Mouse (Mus musculus): ENCODE data around the gene Pdzd2.

Pdzd2 gene

GRCm38 (mm10) chr15:12539618-12540302 is 200.0 kb downstream of the Pdzd2 start:
- no peak for DNase-seq (ENCODE audit: low spot score in 2 of 2)

- DNase-seq (ENCODE audit: low spot score in 2 of 2) = no peak
These were observed 206.5 kb downstream of the Pdzd2 start for GRCm38 (mm10) chr15:12533254-12533653.

GRCm38 (mm10) chr15:12532568-12532967 is 207.2 kb downstream of the Pdzd2 start:
- DNase-seq (ENCODE audit: low spot score in 2 of 2) = no peak

GRCm38 (mm10) chr15:12522810-12523209 is 216.9 kb downstream of the Pdzd2 start:
- no peak for DNase-seq (ENCODE audit: low spot score in 2 of 2)

- DNase-seq (ENCODE audit: low spot score in 2 of 2) = no peak
These were observed 219.4 kb downstream of the Pdzd2 start for GRCm38 (mm10) chr15:12520292-12520691.

GRCm38 (mm10) chr15:12518370-12518973 is 221.3 kb downstream of the Pdzd2 start:
- DNase-seq (ENCODE audit: low spot score in 2 of 2) = no peak

- no peak for DNase-seq (ENCODE audit: low spot score in 2 of 2)
These were observed 222.4 kb downstream of the Pdzd2 start for GRCm38 (mm10) chr15:12517314-12517813.

GRCm38 (mm10) chr15:12515272-12515844 is 224.4 kb downstream of the Pdzd2 start:
- DNase-seq (ENCODE audit: low spot score in 2 of 2) = no peak

- no peak for DNase-seq (ENCODE audit: low spot score in 2 of 2)
These were observed 226.2 kb downstream of the Pdzd2 start for GRCm38 (mm10) chr15:12513526-12513925.

GRCm38 (mm10) chr15:12508765-12509377 is 230.9 kb downstream of the Pdzd2 start:
- DNase-seq (ENCODE audit: low spot score in 2 of 2) = no peak

GRCm38 (mm10) chr15:12507523-12507922 is 232.2 kb downstream of the Pdzd2 start:
- no peak for DNase-seq (ENCODE audit: low spot score in 2 of 2)

GRCm38 (mm10) chr15:12506514-12506913 is 233.2 kb downstream of the Pdzd2 start:
- DNase-seq (ENCODE audit: low spot score in 2 of 2) = no peak

GRCm38 (mm10) chr15:12506085-12506484 is 233.6 kb downstream of the Pdzd2 start:
- DNase-seq (ENCODE audit: low spot score in 2 of 2) = no peak

GRCm38 (mm10) chr15:12505556-12505955 is 234.2 kb downstream of the Pdzd2 start:
- no peak for DNase-seq (ENCODE audit: low spot score in 2 of 2)

GRCm38 (mm10) chr15:12503907-12504306 is 235.8 kb downstream of the Pdzd2 start:
- no peak for DNase-seq (ENCODE audit: low spot score in 2 of 2)

- DNase-seq (ENCODE audit: low spot score in 2 of 2) = no peak
These were observed 237.7 kb downstream of the Pdzd2 start for GRCm38 (mm10) chr15:12501924-12502548.

GRCm38 (mm10) chr15:12500674-12501073 is 239.1 kb downstream of the Pdzd2 start:
- no peak for DNase-seq (ENCODE audit: low spot score in 2 of 2)

GRCm38 (mm10) chr15:12494084-12494483 is 245.6 kb downstream of the Pdzd2 start:
- DNase-seq (ENCODE audit: low spot score in 2 of 2) = no peak

GRCm38 (mm10) chr15:12493258-12493657 is 246.5 kb downstream of the Pdzd2 start:
- DNase-seq (ENCODE audit: low spot score in 2 of 2) = no peak

GRCm38 (mm10) chr15:12490969-12491368 is 248.8 kb downstream of the Pdzd2 start:
- no peak for DNase-seq (ENCODE audit: low spot score in 2 of 2)

GRCm38 (mm10) chr15:12490527-12490926 is 249.2 kb downstream of the Pdzd2 start:
- DNase-seq (ENCODE audit: low spot score in 2 of 2) = no peak

GRCm38 (mm10) chr15:12488316-12488715 is 251.4 kb downstream of the Pdzd2 start:
- DNase-seq (ENCODE audit: low spot score in 2 of 2) = no peak
